Mouse (Mus musculus) olfactory bulb, adult 2 months (tissue): ENCODE results near the gene Pdlim5. TPM values are rescaled to one million over a fixed set of nuclear protein-coding genes. Genes with fewer than 3 reads are reported as not detected.

Experiments
- H3K27ac ChIP-seq: fragments of 200-500 bp; 2 replicates; pipeline ENCODE4 v1.5.1; 2012; ENCODE audit warnings: low read depth, low read length; ENCODE audit not compliant: insufficient read depth
- H3K4me1 ChIP-seq: fragments of 200-500 bp; 2 replicates; pipeline ENCODE4 v1.6.1; 2012; ENCODE audit warnings: low read length; ENCODE audit not compliant: control insufficient read depth, insufficient read depth
- H3K4me3 ChIP-seq: fragments of 200-500 bp; 2 replicates; pipeline ENCODE4 v1.5.1; 2012; ENCODE audit warnings: mild to moderate bottlenecking, low read depth, low read length, moderate library complexity; ENCODE audit not compliant: insufficient read depth
- CTCF ChIP-seq: fragments of 200-500 bp; IDR thresholded peaks from 2 replicates; pipeline ENCODE4 v1.5.1; 2012; ENCODE audit warnings: low read depth, mild to moderate bottlenecking, low read length, moderate library complexity; ENCODE audit not compliant: insufficient read depth
- POLR2A ChIP-seq: fragments of 200-500 bp; IDR thresholded peaks from 2 replicates; pipeline ENCODE4 v1.6.1; 2012; ENCODE audit warnings: mild to moderate bottlenecking, low read depth, low read length, moderate library complexity; ENCODE audit not compliant: insufficient read depth
- WGBS: fragments of 180-500 bp; shearing (Covaris S2); methylation state at CpG from one replicate; pipeline ENCODE4 v1.1.7; 2018; 5-methylcytosine and 5-hydroxymethylcytosine counted together
- polyA plus RNA-seq: library from polyadenylated mRNA; stranded (reverse); fragments of >200 nt; gene quantifications from 2 replicates; pipeline ENCODE4 v1.2.4, GENCODE M21; 2012; ENCODE audit warnings: low replicate concordance; ENCODE audit not compliant: missing spikeins, insufficient read depth, insufficient read length

Gene Pdlim5
- polyA plus RNA-seq, 1 experiment, result not detected

GRCm38 (mm10) chr3:142376638-142377037 is 18.9 kb downstream of the Pdlim5 start:
- TF ChIP-seq POLR2A (no peak), CTCF (no peak)

GRCm38 (mm10) chr3:142375106-142375505 is 20.4 kb downstream of the Pdlim5 start:
- TF ChIP-seq POLR2A (no peak), CTCF (no peak)
- 66% methylated on average over 1 of the region's 1 CpGs for WGBS
- no peak overlapping the region for H3K27ac ChIP-seq
- H3K4me1 ChIP-seq, result no peaks in the 10 kb centered on the region
- H3K4me3 ChIP-seq, result no peak overlapping the region

More at GRCm38 (mm10) chr3:142376638-142377037, 18.9 kb downstream of the Pdlim5 start:
- WGBS, result 94% methylated on average over 1 of the region's 1 CpGs
- Histone ChIP-seq H3K4me1 (no peaks in the 10 kb centered on the region), H3K4me3 (no peak overlapping the region), H3K27ac (no peak overlapping the region)

- H3K4me1 ChIP-seq, result no peaks in the 10 kb centered on the region
- WGBS, result 96% methylated on average over 6 of the region's 6 CpGs
- TF ChIP-seq POLR2A (no peak), CTCF (no peak)
Observed at GRCm38 (mm10) chr3:142372465-142373147, 22.9 kb downstream of the Pdlim5 start.

GRCm38 (mm10) chr3:142368411-142368810 is 27.1 kb downstream of the Pdlim5 start:
- Histone ChIP-seq H3K4me3 (no peak overlapping the region), H3K4me1 (no peaks in the 10 kb centered on the region), H3K27ac (no peak overlapping the region)
- 90% methylated on average over 9 of the region's 9 CpGs for WGBS
- TF ChIP-seq CTCF, result no peak
- no peak for TF ChIP-seq POLR2A

More at GRCm38 (mm10) chr3:142372465-142373147, 22.9 kb downstream of the Pdlim5 start:
- Histone ChIP-seq H3K4me3 (no peak overlapping the region), H3K27ac (no peak overlapping the region)

- 61% methylated on average over 6 of the region's 6 CpGs for WGBS
- H3K4me3 ChIP-seq, result no peak overlapping the region
- TF ChIP-seq CTCF (no peak), POLR2A (no peak)
- no peak overlapping the region for H3K27ac ChIP-seq
- no peaks in the 10 kb centered on the region for H3K4me1 ChIP-seq
Observed at GRCm38 (mm10) chr3:142362092-142362491, 33.4 kb downstream of the Pdlim5 start.

- no peak overlapping the region for H3K27ac ChIP-seq
- H3K4me3 ChIP-seq, result no peak overlapping the region
- H3K4me1 ChIP-seq, result no peaks in the 10 kb centered on the region
- no peak for TF ChIP-seq POLR2A
- no peak for TF ChIP-seq CTCF
Observed at GRCm38 (mm10) chr3:142358951-142359350, 36.5 kb downstream of the Pdlim5 start.

GRCm38 (mm10) chr3:142356661-142357060 is 38.8 kb downstream of the Pdlim5 start:
- no peak overlapping the region for H3K27ac ChIP-seq
- 85% methylated on average over 4 of the region's 4 CpGs for WGBS
- no peak overlapping the region for H3K4me3 ChIP-seq
- TF ChIP-seq POLR2A, result no peak
- TF ChIP-seq CTCF, result no peak
- H3K4me1 ChIP-seq, result no peaks in the 10 kb centered on the region

GRCm38 (mm10) chr3:142353218-142353617 is 42.3 kb downstream of the Pdlim5 start:
- no peak for TF ChIP-seq CTCF
- Histone ChIP-seq H3K4me3 (no peak overlapping the region), H3K27ac (no peak overlapping the region), H3K4me1 (no peaks in the 10 kb centered on the region)
- 77% methylated on average over 1 of the region's 1 CpGs for WGBS

- TF ChIP-seq POLR2A (no peak), CTCF (no peak)
- H3K4me3 ChIP-seq, result no peak overlapping the region
- no peak overlapping the region for H3K27ac ChIP-seq
- H3K4me1 ChIP-seq, result no peaks in the 10 kb centered on the region
- WGBS, result 89% methylated on average over 3 of the region's 3 CpGs
Observed at GRCm38 (mm10) chr3:142350513-142350912, 45.0 kb downstream of the Pdlim5 start.

- TF ChIP-seq CTCF (no peak), POLR2A (no peak)
- 93% methylated on average over 5 of the region's 5 CpGs for WGBS
- Histone ChIP-seq H3K4me3 (no peak overlapping the region), H3K4me1 (no peaks in the 10 kb centered on the region), H3K27ac (no peak overlapping the region)
Observed at GRCm38 (mm10) chr3:142348816-142349631, 46.5 kb downstream of the Pdlim5 start.
